In genomic region chr14:61889626-61890025, GRCm38 (mm10) we compare ENCODE assay signal across 20 mouse cellular contexts.
DNase-seq lines count a peak whose midpoint lies in the region; ATAC-seq lines count a peak whose summit lies in the region.
"Had no signal": no experiment of that assay in that cellular context is flagged by ENCODE, and none has a peak within 500 bp of the region (broad histone marks: within the 10 kb centered on the region; RNA-seq: fewer than 3 reads in every experiment).

No protein-coding gene starts in this region.

- ATAC-seq in heart, embryonic 12.5 days (ENCODE audit: insufficient number of reproducible peaks, low FRiP score), result no peak
- ATAC-seq: activated CD4-positive, CD25-positive, alpha-beta regulatory T cell, adult 4 months; forebrain, embryonic 13.5 days; forebrain, postnatal 0 days; hindbrain, postnatal 0 days; Patski had no signal

- intact Hi-C loops in gastrocnemius, postnatal 14 days (cut with DNase I; ENCODE audit: low total_unique reads), result no loop called here

- WGBS in heart, embryonic 12.5 days, result 59% methylated on average over 8 of the region's 8 CpGs
- WGBS in heart, embryonic 10.5 days, result 67% methylated on average over 8 of the region's 8 CpGs

- no peak overlapping the region for H3K27ac ChIP-seq in heart, embryonic 12.5 days (ENCODE audit: poor library complexity, severe bottlenecking)
- no peak overlapping the region for H3K27ac ChIP-seq in heart, embryonic 10.5 days
- H3K27ac ChIP-seq: embryonic facial prominence, embryonic 10.5 days; forebrain, embryonic 13.5 days; heart, embryonic 15.5 days; hindbrain, embryonic 13.5 days; hindbrain, postnatal 0 days had no signal

- H3K9ac ChIP-seq in heart, embryonic 12.5 days, result no peak overlapping the region
- H3K9ac ChIP-seq: forebrain, embryonic 13.5 days; forebrain, postnatal 0 days; heart, embryonic 15.5 days; hindbrain, embryonic 13.5 days had no signal

- no peaks in the 10 kb centered on the region for H3K36me3 ChIP-seq in heart, embryonic 12.5 days
- no peaks in the 10 kb centered on the region for H3K36me3 ChIP-seq in heart, embryonic 10.5 days
- H3K36me3 ChIP-seq: embryonic facial prominence, embryonic 10.5 days; heart, embryonic 15.5 days; hindbrain, embryonic 13.5 days had no signal

- DNase-seq in gastrocnemius, adult 18-20 months (ENCODE audit: low spot score), result peak; percentile 35
- no peak for DNase-seq in gastrocnemius, postnatal 14 days
- peak; percentile 88 for DNase-seq in heart, adult 11 months
- peak; percentile 18 to 19 for DNase-seq in heart, adult 9 months (ENCODE audit: low spot score in 2 of 2)
- no peak for DNase-seq in heart, embryonic 10.5 days (ENCODE audit: low spot score)
- DNase-seq in testis, postnatal 14 days (ENCODE audit: low spot score), result no peak
- DNase-seq: adrenal gland, adult 2 months; cerebellum, adult 2 months; cerebellum, postnatal 10 days; forebrain, postnatal 0 days; kidney, adult 11 months; kidney, adult 9 months had no signal

- H3K27me3 ChIP-seq in heart, embryonic 12.5 days (replicated peaks), result peaks cover 10% of the 10 kb centered on the region; the same call in 1 of the 2 replicates
- H3K27me3 ChIP-seq in heart, embryonic 10.5 days (ENCODE audit: insufficient read depth, poor library complexity, severe bottlenecking), result peaks cover 39% of the 10 kb centered on the region
- H3K27me3 ChIP-seq: forebrain, embryonic 13.5 days; heart, embryonic 15.5 days; hindbrain, embryonic 13.5 days; Patski had no signal

- H3K4me2 ChIP-seq in heart, embryonic 12.5 days, result no peak overlapping the region
- H3K4me2 ChIP-seq: forebrain, embryonic 13.5 days; heart, embryonic 15.5 days; hindbrain, embryonic 13.5 days had no signal

- H3K9me3 ChIP-seq in heart, embryonic 12.5 days (replicated peaks), result 0 out of 2 replicates have a peak, but pooled peaks cover 3% of the 10 kb centered on the region
- H3K9me3 ChIP-seq in heart, embryonic 10.5 days, result no peaks in the 10 kb centered on the region
- H3K9me3 ChIP-seq: embryonic facial prominence, embryonic 10.5 days; forebrain, embryonic 13.5 days; heart, embryonic 15.5 days; hindbrain, embryonic 13.5 days had no signal

- no peak overlapping the region for H3K4me3 ChIP-seq in heart, embryonic 12.5 days
- no peak overlapping the region for H3K4me3 ChIP-seq in heart, embryonic 10.5 days
- H3K4me3 ChIP-seq: embryonic facial prominence, embryonic 10.5 days; forebrain, embryonic 13.5 days; heart, embryonic 15.5 days; hindbrain, embryonic 13.5 days had no signal

- H3K4me1 ChIP-seq in heart, embryonic 12.5 days (replicated peaks), result no peaks in the 10 kb centered on the region
- 0 out of 2 replicates have a peak, but pooled peaks cover 4% of the 10 kb centered on the region for H3K4me1 ChIP-seq in heart, embryonic 10.5 days
- H3K4me1 ChIP-seq: embryonic facial prominence, embryonic 10.5 days; forebrain, embryonic 13.5 days; heart, embryonic 15.5 days; hindbrain, embryonic 13.5 days had no signal

Comparison
In these comparisons a context has a peak if more than half of its experiments do, and no peak if none do; other contexts are left out.
1. DNase-seq: peak in gastrocnemius, adult 18-20 months (single experiment), heart, adult 11 months (single experiment) and heart, adult 9 months (2 of 2); none in gastrocnemius, postnatal 14 days (single experiment), heart, embryonic 10.5 days (single experiment) and testis, postnatal 14 days (single experiment).